Comparison of ENCODE assay signal across 9 mouse cellular contexts in the genomic region with DNA sequence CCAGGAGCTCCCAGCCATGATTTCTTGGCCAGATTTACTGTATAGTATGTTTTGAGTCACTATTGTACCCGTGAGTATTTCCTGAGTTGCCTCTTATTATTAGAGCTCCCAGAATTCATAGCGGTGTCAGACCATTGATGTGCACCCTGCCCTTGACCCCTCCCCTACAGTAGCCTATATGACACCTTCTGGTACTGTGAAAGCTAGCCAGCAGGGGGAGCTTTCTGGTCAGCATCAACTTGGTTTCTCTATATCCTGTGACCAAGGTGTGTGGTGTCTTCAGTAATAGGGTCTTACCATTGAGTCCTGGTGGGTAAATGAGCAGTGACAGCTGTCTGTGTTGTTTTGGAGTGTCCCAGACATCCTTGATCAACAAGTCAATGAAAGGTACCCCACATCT. TPM values are rescaled to one million over a fixed set of nuclear protein-coding genes. Genes with fewer than 3 reads are reported as not detected.
A peak's percentile ranks its signal among the peaks of the same experiment; 100 is the strongest.
DNase-seq lines count a peak whose midpoint lies in the region; ATAC-seq and TF ChIP-seq lines count a peak whose summit lies in the region.
"Had no signal": no experiment of that assay in that cellular context is flagged by ENCODE, and none has a peak within 500 bp of the region (broad histone marks: within the 10 kb centered on the region; RNA-seq: fewer than 3 reads in every experiment).

No protein-coding gene starts in this region.

- H3K4me3 ChIP-seq in hindbrain, embryonic 10.5 days: no peak overlapping the region
- no peak overlapping the region for H3K4me3 ChIP-seq in hindbrain, embryonic 13.5 days

- H3K9ac ChIP-seq in hindbrain, embryonic 13.5 days: no peak overlapping the region

- H3K4me2 ChIP-seq in hindbrain, embryonic 13.5 days: no peak overlapping the region

- H3K9me3 ChIP-seq in hindbrain, embryonic 10.5 days: no peaks in the 10 kb centered on the region
- no peaks in the 10 kb centered on the region for H3K9me3 ChIP-seq in hindbrain, embryonic 13.5 days

- TF ChIP-seq CTCF in Patski (IDR thresholded peaks at IDR 0.05): peak; percentile 72

- ATAC-seq in hindbrain, embryonic 13.5 days (ENCODE audit: low FRiP score): no peak
- ATAC-seq in Patski: no peak
- ATAC-seq in common myeloid progenitor, adult 5-6 weeks (replicated peaks; ENCODE audit: low read depth, poor library complexity, severe bottlenecking): peak; percentile 69; the same call in 1 of the 2 replicates

- CTCF ChIA-PET in Patski (lab: Charles Lee): interaction anchor here (0.8 to 2.5 kb wide), 8 partner anchors 11 to 343 kb away, joined by 3 to 11 read pairs (median 3); no protein-coding TSS in a partner anchor

- WGBS in hindbrain, embryonic 10.5 days: 23% methylated on average over 2 of the region's 2 CpGs
- WGBS in hindbrain, embryonic 13.5 days: 25% methylated on average over 2 of the region's 2 CpGs

- POLR2A ChIA-PET in Patski (lab: Charles Lee): interaction anchor here (0.6 kb wide), 1 partner anchor 372 kb away, joined by 3 read pairs; no protein-coding TSS in a partner anchor

- H3K27me3 ChIP-seq in hindbrain, embryonic 10.5 days (ENCODE audit: insufficient read depth, poor library complexity, severe bottlenecking): no peaks in the 10 kb centered on the region
- no peaks in the 10 kb centered on the region for H3K27me3 ChIP-seq in hindbrain, embryonic 13.5 days
- H3K27me3 ChIP-seq in Patski: peaks cover 11% of the 10 kb centered on the region

- peak; percentile 55 for DNase-seq in hindbrain, embryonic 10.5 days (ENCODE audit: low spot score)
- DNase-seq in 416B (ENCODE audit: low read depth): peak; percentile 46
- no peak for DNase-seq in Patski (ENCODE audit: low read depth, low spot score)
- peak; percentile 24 for DNase-seq in hindlimb bud, embryonic 11.5 days (ENCODE audit: extremely low spot score, low read depth, low spot score)
- peak; percentile 32 for DNase-seq in lung, postnatal 25 days (ENCODE audit: low spot score)
- peak; percentile 17 for DNase-seq in yolk sac, embryonic 10.5 days (ENCODE audit: low spot score)

- no peak overlapping the region for H3K27ac ChIP-seq in hindbrain, embryonic 10.5 days
- no peak overlapping the region for H3K27ac ChIP-seq in hindbrain, embryonic 13.5 days

- H3K4me1 ChIP-seq in hindbrain, embryonic 10.5 days (replicated peaks): peaks cover 7% of the 10 kb centered on the region; the same call in 1 of the 2 replicates
- peaks cover 9% of the 10 kb centered on the region for H3K4me1 ChIP-seq in hindbrain, embryonic 13.5 days (replicated peaks)

- H3K36me3 ChIP-seq in hindbrain, embryonic 10.5 days: no peaks in the 10 kb centered on the region
- no peaks in the 10 kb centered on the region for H3K36me3 ChIP-seq in hindbrain, embryonic 13.5 days

- in situ Hi-C loops in Patski (cut with MboI; ENCODE audit: low pct_unique_long_range_greater_than_20kb): loop anchor here (25.0 kb wide), 1 partner anchor 156 kb away; no protein-coding TSS in a partner anchor

RNA-seq across cellular contexts. Expression of a gene that starts 18.4 kb away (rescaled TPM):
- not detected in 2 replicates for polyA plus RNA-seq in hindbrain, embryonic 10.5 days (2016; fragmentation: Nextera tagmentation; extraction: Ambion mirVana)
- polyA plus RNA-seq in hindbrain, embryonic 13.5 days (2015; fragmentation: Nextera tagmentation; extraction: Ambion mirVana): not detected in 2 replicates
- not detected for polyA plus RNA-seq in Patski (2021)
- not detected in 2 replicates for total RNA-seq in common myeloid progenitor, adult 5-6 weeks (2017)
- total RNA-seq: layer of hippocampus, postnatal 10 days had no signal
